Mouse (Mus musculus): ENCODE results near the gene 1600014C10Rik.

GRCm38 (mm10) chr7:38220866-38221265 lies 37.8 kb downstream of the 1600014C10Rik start:
- TF ChIP-seq CTCF (IDR thresholded peaks at IDR 0.05; ENCODE audit: extremely low read depth, insufficient read length, insufficient replicate concordance, low read depth, low read length) (no peak), POLR2A (IDR thresholded peaks at IDR 0.05; ENCODE audit: low read depth, low read length) (no peak)

Measured in small intestine, adult 2 months (tissue).